Mouse (Mus musculus): ENCODE results near the gene Nme3.

Gene Nme3

GRCm38 (mm10) chr17:24893276-24893675 is 3.0 kb upstream of the Nme3 start:
- H3K4me3 ChIP-seq (replicated peaks; ENCODE audit: low read length) = peak overlapping the region; percentile 94; the same call in 1 of the 2 replicates
- TF ChIP-seq POU5F1 (IDR thresholded peaks at IDR 0.05; ENCODE audit: borderline replicate concordance, low read length) (no peak), NANOG (IDR thresholded peaks at IDR 0.05; ENCODE audit: borderline replicate concordance, low read length) (no peak), CTCF (conservative IDR thresholded peaks at IDR 0.05; ENCODE audit: low read length) (no peak)

GRCm38 (mm10) chr17:24894061-24894994 is 2.0 kb upstream of the Nme3 start:
- H3K36me3 ChIP-seq (ENCODE audit: insufficient read depth, low read length) = peaks cover 82% of the 10 kb centered on the region
- TF ChIP-seq CTCF (conservative IDR thresholded peaks at IDR 0.05; ENCODE audit: low read length) = no peak
- no peak for TF ChIP-seq POU5F1 (IDR thresholded peaks at IDR 0.05; ENCODE audit: borderline replicate concordance, low read length)
- no peak for TF ChIP-seq NANOG (IDR thresholded peaks at IDR 0.05; ENCODE audit: borderline replicate concordance, low read length)
- H3K9me3 ChIP-seq (ENCODE audit: low read length) = no peaks in the 10 kb centered on the region
- H3K4me1 ChIP-seq (replicated peaks; ENCODE audit: low read depth, low read length) = peaks cover 80% of the 10 kb centered on the region
- H3K4me3 ChIP-seq (replicated peaks; ENCODE audit: low read length) = peak overlapping the region; percentile 94
- H3K27me3 ChIP-seq (ENCODE audit: insufficient read depth, low read length) = no peaks in the 10 kb centered on the region

More at GRCm38 (mm10) chr17:24893276-24893675, 3.0 kb upstream of the Nme3 start:
- Histone ChIP-seq H3K36me3 (ENCODE audit: insufficient read depth, low read length) (peaks cover 78% of the 10 kb centered on the region), H3K9me3 (ENCODE audit: low read length) (no peaks in the 10 kb centered on the region), H3K27me3 (ENCODE audit: insufficient read depth, low read length) (no peaks in the 10 kb centered on the region), H3K4me1 (replicated peaks; ENCODE audit: low read depth, low read length) (peaks cover 77% of the 10 kb centered on the region)

GRCm38 (mm10) chr17:24894995-24895547 is 1.2 kb upstream of the Nme3 start, which contains the start of the genes Eme2 and Mrps34:
Gene Eme2, minus strand, starts transcription at chr17:24895087.
Gene Mrps34, plus strand, starts transcription at chr17:24895116.
- TF ChIP-seq CTCF (conservative IDR thresholded peaks at IDR 0.05; ENCODE audit: low read length) = no peak
- no peak for TF ChIP-seq POU5F1 (IDR thresholded peaks at IDR 0.05; ENCODE audit: borderline replicate concordance, low read length)
- TF ChIP-seq NANOG (IDR thresholded peaks at IDR 0.05; ENCODE audit: borderline replicate concordance, low read length) = no peak
- peaks cover 82% of the 10 kb centered on the region for H3K36me3 ChIP-seq (ENCODE audit: insufficient read depth, low read length)
- H3K9me3 ChIP-seq (ENCODE audit: low read length) = no peaks in the 10 kb centered on the region
- peaks cover 74% of the 10 kb centered on the region for H3K4me1 ChIP-seq (replicated peaks; ENCODE audit: low read depth, low read length)
- H3K4me3 ChIP-seq (replicated peaks; ENCODE audit: low read length) = peak within 1 kb of the TSS; percentile 94
- H3K27me3 ChIP-seq (ENCODE audit: insufficient read depth, low read length) = no peaks in the 10 kb centered on the region

- Histone ChIP-seq H3K4me3 (replicated peaks; ENCODE audit: low read length) (peak overlapping the region; percentile 94), H3K36me3 (ENCODE audit: insufficient read depth, low read length) (peaks cover 82% of the 10 kb centered on the region), H3K27me3 (ENCODE audit: insufficient read depth, low read length) (no peaks in the 10 kb centered on the region), H3K4me1 (replicated peaks; ENCODE audit: low read depth, low read length) (peaks cover 68% of the 10 kb centered on the region), H3K9me3 (ENCODE audit: low read length) (no peaks in the 10 kb centered on the region)
- TF ChIP-seq CTCF (conservative IDR thresholded peaks at IDR 0.05; ENCODE audit: low read length) (no peak), NANOG (IDR thresholded peaks at IDR 0.05; ENCODE audit: borderline replicate concordance, low read length) (no peak), POU5F1 (IDR thresholded peaks at IDR 0.05; ENCODE audit: borderline replicate concordance, low read length) (no peak)
Measured at GRCm38 (mm10) chr17:24895571-24896240, 594 bp upstream of the Nme3 start.

GRCm38 (mm10) chr17:24896993-24897269 is 631 bp downstream of the Nme3 start:
- peaks cover 60% of the 10 kb centered on the region for H3K4me1 ChIP-seq (replicated peaks; ENCODE audit: low read depth, low read length)
- H3K9me3 ChIP-seq (ENCODE audit: low read length) = no peaks in the 10 kb centered on the region
- TF ChIP-seq NANOG (IDR thresholded peaks at IDR 0.05; ENCODE audit: borderline replicate concordance, low read length) = no peak
- no peak for TF ChIP-seq POU5F1 (IDR thresholded peaks at IDR 0.05; ENCODE audit: borderline replicate concordance, low read length)
- TF ChIP-seq CTCF (conservative IDR thresholded peaks at IDR 0.05; ENCODE audit: low read length) = no peak
- peak overlapping the region; percentile 94 for H3K4me3 ChIP-seq (replicated peaks; ENCODE audit: low read length)
- H3K36me3 ChIP-seq (ENCODE audit: insufficient read depth, low read length) = peaks cover 82% of the 10 kb centered on the region
- no peaks in the 10 kb centered on the region for H3K27me3 ChIP-seq (ENCODE audit: insufficient read depth, low read length)

GRCm38 (mm10) chr17:24897600-24897999 is 1.3 kb downstream of the Nme3 start:
- H3K36me3 ChIP-seq (ENCODE audit: insufficient read depth, low read length) = peaks cover 82% of the 10 kb centered on the region
- H3K9me3 ChIP-seq (ENCODE audit: low read length) = no peaks in the 10 kb centered on the region

GRCm38 (mm10) chr17:24898041-24898854 is 1.9 kb downstream of the Nme3 start:
- Histone ChIP-seq H3K9me3 (ENCODE audit: low read length) (no peaks in the 10 kb centered on the region), H3K4me3 (replicated peaks; ENCODE audit: low read length) (0 out of 2 replicates have a peak overlapping the region, but pooled peaks have one; percentile 94), H3K27me3 (ENCODE audit: insufficient read depth, low read length) (no peaks in the 10 kb centered on the region), H3K4me1 (replicated peaks; ENCODE audit: low read depth, low read length) (peaks cover 55% of the 10 kb centered on the region), H3K36me3 (ENCODE audit: insufficient read depth, low read length) (peaks cover 81% of the 10 kb centered on the region)
- TF ChIP-seq POU5F1 (IDR thresholded peaks at IDR 0.05; ENCODE audit: borderline replicate concordance, low read length) = no peak
- TF ChIP-seq CTCF (conservative IDR thresholded peaks at IDR 0.05; ENCODE audit: low read length) = no peak
- TF ChIP-seq NANOG (IDR thresholded peaks at IDR 0.05; ENCODE audit: borderline replicate concordance, low read length) = no peak

More at GRCm38 (mm10) chr17:24897600-24897999, 1.3 kb downstream of the Nme3 start:
- no peak for TF ChIP-seq POU5F1 (IDR thresholded peaks at IDR 0.05; ENCODE audit: borderline replicate concordance, low read length)
- no peak for TF ChIP-seq NANOG (IDR thresholded peaks at IDR 0.05; ENCODE audit: borderline replicate concordance, low read length)
- Histone ChIP-seq H3K4me3 (replicated peaks; ENCODE audit: low read length) (peak overlapping the region; percentile 94), H3K27me3 (ENCODE audit: insufficient read depth, low read length) (no peaks in the 10 kb centered on the region), H3K4me1 (replicated peaks; ENCODE audit: low read depth, low read length) (peaks cover 57% of the 10 kb centered on the region)
